Mouse (Mus musculus) forebrain, embryonic 11.5 days (tissue): ENCODE measurements around the gene Nudt1. TPM values are rescaled to one million over a fixed set of nuclear protein-coding genes. Genes with fewer than 3 reads are reported as not detected.

Experiments
- ATAC-seq: fragments of 200-750 bp; cut with Nextera tagmentation; replicated peaks from 2 replicates; pipeline ENCODE4 v1.8.0; 2017; ENCODE audit warnings: moderate TSS enrichment; ENCODE audit not compliant: low FRiP score
- DNase-seq: peaks from one replicate; pipeline ENCODE4 v3.0.0-alpha.2; 2017; ENCODE audit warnings: low spot score
- H3K27ac ChIP-seq: fragments of 300-500 bp; sonication (generic); 2 replicates; pipeline ENCODE4 v1.5.1; 2014; ENCODE audit warnings: low read depth, low read length
- H3K27me3 ChIP-seq: fragments of 300-500 bp; sonication (generic); 2 replicates; pipeline ENCODE4 v1.6.1; 2014; ENCODE audit warnings: mild to moderate bottlenecking, low read length, mixed read lengths; ENCODE audit not compliant: control insufficient read depth, insufficient read depth
- H3K36me3 ChIP-seq: fragments of 300-500 bp; sonication (generic); 2 replicates; pipeline ENCODE4 v1.6.1; 2014; ENCODE audit warnings: mild to moderate bottlenecking, low read length, moderate library complexity, mixed read lengths; ENCODE audit not compliant: control insufficient read depth, insufficient read depth
- H3K4me1 ChIP-seq: fragments of 300-500 bp; sonication (generic); replicated peaks from 2 replicates; pipeline ENCODE4 v1.6.1; 2014; ENCODE audit warnings: low read length, mixed read lengths; ENCODE audit not compliant: control insufficient read depth, insufficient read depth
- H3K4me2 ChIP-seq: fragments of 300-500 bp; sonication (generic); 2 replicates; pipeline ENCODE4 v1.6.1; 2014; ENCODE audit warnings: low read depth, mild to moderate bottlenecking, low read length, moderate library complexity, mixed read lengths; ENCODE audit not compliant: severe bottlenecking
- H3K4me3 ChIP-seq: fragments of 300-500 bp; sonication (generic); 2 replicates; pipeline ENCODE4 v1.5.1; 2014; ENCODE audit warnings: low read depth, low read length
- H3K9ac ChIP-seq: fragments of 300-500 bp; sonication (generic); 2 replicates; pipeline ENCODE4 v1.6.1; 2014; ENCODE audit warnings: low read length
- H3K9me3 ChIP-seq: fragments of 300-500 bp; sonication (generic); 2 replicates; pipeline ENCODE4 v1.6.1; 2016; ENCODE audit warnings: low read length, mixed read lengths; ENCODE audit not compliant: control insufficient read depth
- WGBS: fragments of 180-500 bp; shearing (Covaris S2); extraction: QIAGEN DNeasy Blood & Tissue Kit; methylation state at CpG from one replicate; pipeline ENCODE4 v1.1.7; 2014; 5-methylcytosine and 5-hydroxymethylcytosine counted together
- polyA plus RNA-seq: library from polyadenylated mRNA; unstranded; fragments of >200 nt; fragmentation: Nextera tagmentation; extraction: Ambion mirVana; gene quantifications from 2 replicates; pipeline ENCODE4 v1.2.1, GENCODE M21; 2014

The Nudt1 gene
- polyA plus RNA-seq, 1 experiment from 2014 or later = 42.2 TPM

DNA sequence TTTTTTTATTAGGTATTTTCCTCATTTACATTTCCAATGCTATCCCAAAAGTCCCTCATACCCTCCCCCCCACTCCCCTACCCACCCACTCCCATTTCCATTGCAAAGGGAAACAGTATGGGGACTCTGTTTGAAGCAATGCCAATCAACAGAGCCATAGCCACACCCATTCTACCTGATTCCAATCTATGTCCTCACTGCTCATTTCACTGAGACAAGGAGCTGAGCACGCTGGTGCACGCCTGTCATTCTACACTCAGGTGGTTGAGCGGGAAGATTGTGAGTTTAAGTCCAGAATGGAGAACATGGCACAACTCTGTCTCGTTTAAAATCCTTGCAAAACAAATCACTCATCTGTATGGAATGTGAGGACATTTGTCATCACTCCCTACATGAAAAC lies 11.1 kb downstream of the Nudt1 start:
- H3K4me1 ChIP-seq = peaks cover 9% of the 10 kb centered on the region; the same call in 1 of the 2 replicates
- H3K36me3 ChIP-seq = no peaks in the 10 kb centered on the region; the same call in 1 of the 2 replicates
- no peaks in the 10 kb centered on the region for H3K27me3 ChIP-seq
- peak overlapping the region; percentile 78 for H3K4me2 ChIP-seq
- peak overlapping the region; percentile 75; the same call in 1 of the 2 replicates for H3K4me3 ChIP-seq
- no peaks in the 10 kb centered on the region for H3K9me3 ChIP-seq
- H3K9ac ChIP-seq = no peak overlapping the region
- no peak overlapping the region for H3K27ac ChIP-seq
- WGBS = 56% methylated on average over 4 of the region's 4 CpGs
- no peak for DNase-seq
- no peak for ATAC-seq

- no peaks in the 10 kb centered on the region for H3K9me3 ChIP-seq
- H3K4me2 ChIP-seq = no peak overlapping the region
- no peak overlapping the region for H3K27ac ChIP-seq
- H3K9ac ChIP-seq = no peak overlapping the region
- WGBS = 31% methylated on average over 2 of the region's 2 CpGs
- DNase-seq (no peak), ATAC-seq (no peak)
- peaks cover 2% of the 10 kb centered on the region; the same call in 1 of the 2 replicates for H3K36me3 ChIP-seq
- H3K4me1 ChIP-seq = peaks cover 9% of the 10 kb centered on the region; the same call in 1 of the 2 replicates
- H3K27me3 ChIP-seq = no peaks in the 10 kb centered on the region
- H3K4me3 ChIP-seq = no peak overlapping the region
These were observed 12.2 kb downstream of the Nudt1 start for GRCm38 (mm10) chr5:140333631-140334030.

GRCm38 (mm10) chr5:140336680-140337079 lies 15.2 kb downstream of the Nudt1 start:
- ATAC-seq = no peak
- H3K27me3 ChIP-seq = no peaks in the 10 kb centered on the region
- no peak overlapping the region for H3K27ac ChIP-seq
- H3K36me3 ChIP-seq = peaks cover 6% of the 10 kb centered on the region; the same call in 1 of the 2 replicates
- WGBS = 70% methylated on average over 1 of the region's 1 CpGs
- no peaks in the 10 kb centered on the region for H3K9me3 ChIP-seq
- no peak overlapping the region for H3K4me2 ChIP-seq
- no peak overlapping the region for H3K4me3 ChIP-seq
- DNase-seq = no peak
- H3K9ac ChIP-seq = no peak overlapping the region
- 0 out of 2 replicates have a peak, but pooled peaks cover 2% of the 10 kb centered on the region for H3K4me1 ChIP-seq

DNA sequence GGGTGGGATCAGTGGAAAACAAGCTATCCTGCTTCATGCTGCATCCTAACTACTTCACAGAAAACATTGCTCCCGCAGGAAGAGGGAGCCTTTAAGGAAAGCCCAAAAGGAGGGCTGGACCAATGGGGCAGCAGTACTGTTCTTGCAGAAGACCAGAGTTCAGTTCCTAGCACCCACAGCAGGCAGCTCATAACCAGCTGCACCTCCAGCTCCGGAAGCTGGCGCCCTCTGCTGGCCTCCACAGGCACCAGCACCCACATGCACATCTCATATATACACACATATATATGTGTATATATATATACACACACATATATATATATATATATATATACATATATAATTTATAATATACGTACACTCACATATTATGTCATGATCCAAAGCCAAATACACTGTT lies 17.3 kb downstream of the Nudt1 start:
- ATAC-seq (no peak), DNase-seq (no peak)
- no peaks in the 10 kb centered on the region for H3K27me3 ChIP-seq
- peaks cover 6% of the 10 kb centered on the region; the same call in 1 of the 2 replicates for H3K36me3 ChIP-seq
- no peak overlapping the region for H3K9ac ChIP-seq
- no peaks in the 10 kb centered on the region for H3K4me1 ChIP-seq
- H3K4me3 ChIP-seq = no peak overlapping the region
- H3K27ac ChIP-seq = no peak overlapping the region
- no peak overlapping the region for H3K4me2 ChIP-seq
- WGBS = 96% methylated on average over 4 of the region's 4 CpGs
- no peaks in the 10 kb centered on the region for H3K9me3 ChIP-seq

GRCm38 (mm10) chr5:140339836-140340235 lies 18.4 kb downstream of the Nudt1 start:
- Histone ChIP-seq H3K27me3 (no peaks in the 10 kb centered on the region), H3K4me3 (no peak overlapping the region), H3K9ac (no peak overlapping the region), H3K36me3 (peaks cover 6% of the 10 kb centered on the region; the same call in 1 of the 2 replicates), H3K4me1 (no peaks in the 10 kb centered on the region), H3K9me3 (no peaks in the 10 kb centered on the region), H3K27ac (no peak overlapping the region), H3K4me2 (no peak overlapping the region)
- DNase-seq = no peak
- 86% methylated on average over 3 of the region's 3 CpGs for WGBS
- ATAC-seq = no peak

DNA sequence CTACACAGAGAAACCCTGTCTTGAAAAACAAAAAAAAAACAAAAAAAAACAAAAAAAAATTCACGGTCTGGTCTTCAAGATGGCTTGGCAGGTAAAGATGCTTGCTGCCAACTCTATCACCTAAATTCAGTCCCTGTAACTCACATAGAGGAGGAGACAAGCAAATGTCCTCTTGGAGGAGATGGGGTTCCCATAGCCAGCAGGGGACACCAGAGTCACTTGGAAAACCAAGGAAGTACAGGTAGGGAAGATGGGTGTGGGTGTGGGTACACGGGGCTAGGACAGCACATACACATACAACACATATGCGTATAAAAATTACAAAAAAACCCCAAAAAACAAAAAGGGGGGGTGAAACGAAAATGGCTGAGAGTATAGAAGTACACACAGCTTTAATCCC lies 21.4 kb downstream of the Nudt1 start:
- 90% methylated on average over 4 of the region's 4 CpGs for WGBS
- Histone ChIP-seq H3K27me3 (no peaks in the 10 kb centered on the region), H3K4me1 (no peaks in the 10 kb centered on the region), H3K4me2 (no peak overlapping the region), H3K4me3 (no peak overlapping the region), H3K9ac (no peak overlapping the region), H3K27ac (no peak overlapping the region), H3K36me3 (peaks cover 6% of the 10 kb centered on the region; the same call in 1 of the 2 replicates), H3K9me3 (no peaks in the 10 kb centered on the region)
- ATAC-seq = no peak
- no peak for DNase-seq

DNA sequence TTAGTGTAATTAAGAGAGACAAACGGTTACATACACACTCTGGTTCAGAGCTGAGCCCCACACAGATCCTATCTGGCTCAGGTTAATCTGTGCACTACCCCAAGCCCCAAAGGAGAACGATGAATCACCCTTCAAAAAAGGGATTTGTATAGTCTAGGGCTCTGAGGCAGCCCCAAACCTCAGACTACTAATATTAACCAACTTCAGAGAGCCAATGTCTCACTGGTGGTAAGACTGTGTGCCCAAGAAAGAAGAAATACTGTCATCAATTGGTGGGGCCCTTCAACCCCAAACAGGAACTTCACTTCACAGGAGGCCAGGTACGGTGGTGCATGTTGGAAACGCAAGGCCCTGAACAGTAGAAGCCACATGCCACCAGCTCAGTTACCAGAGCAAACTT lies 23.8 kb downstream of the Nudt1 start:
- Histone ChIP-seq H3K36me3 (no peaks in the 10 kb centered on the region), H3K9me3 (no peaks in the 10 kb centered on the region)

GRCm38 (mm10) chr5:140346050-140346449 lies 24.6 kb downstream of the Nudt1 start:
- Histone ChIP-seq H3K4me3 (no peak overlapping the region), H3K27me3 (no peaks in the 10 kb centered on the region), H3K9me3 (no peaks in the 10 kb centered on the region), H3K36me3 (no peaks in the 10 kb centered on the region), H3K4me1 (no peaks in the 10 kb centered on the region), H3K9ac (no peak overlapping the region), H3K27ac (no peak overlapping the region), H3K4me2 (no peak overlapping the region)
- no peak for ATAC-seq
- 83% methylated on average over 1 of the region's 1 CpGs for WGBS
- DNase-seq = no peak

More for the DNA sequence above, 23.8 kb downstream of the Nudt1 start:
- H3K4me1 ChIP-seq = no peaks in the 10 kb centered on the region
- no peak for DNase-seq
- WGBS = 90% methylated on average over 4 of the region's 4 CpGs
- no peak for ATAC-seq
- H3K4me3 ChIP-seq = no peak overlapping the region
- H3K4me2 ChIP-seq = no peak overlapping the region
- no peak overlapping the region for H3K27ac ChIP-seq
- no peaks in the 10 kb centered on the region for H3K27me3 ChIP-seq
- H3K9ac ChIP-seq = no peak overlapping the region

DNA sequence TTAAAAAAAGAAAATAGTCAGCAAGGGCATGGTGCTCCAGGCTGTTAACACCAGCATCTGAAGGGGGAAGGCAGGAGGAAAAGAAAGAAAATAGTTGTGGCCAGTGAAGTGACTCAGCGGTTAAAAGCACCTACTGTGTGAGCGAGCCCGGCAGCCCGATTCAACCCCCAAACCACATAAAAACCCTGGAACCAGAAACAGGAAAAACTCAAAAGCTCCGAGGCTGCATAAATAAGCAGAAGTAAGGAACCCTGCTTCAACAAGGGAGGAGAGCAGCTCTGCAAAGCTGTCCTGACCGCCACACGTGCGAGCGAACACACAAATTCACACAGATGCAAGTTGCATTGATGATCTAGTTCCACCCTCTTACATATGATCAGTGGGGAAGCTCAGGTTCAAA lies 28.4 kb downstream of the Nudt1 start:
- Histone ChIP-seq H3K27ac (no peak overlapping the region), H3K9ac (no peak overlapping the region), H3K4me1 (no peaks in the 10 kb centered on the region), H3K9me3 (no peaks in the 10 kb centered on the region), H3K4me3 (no peak overlapping the region), H3K36me3 (peaks cover 3% of the 10 kb centered on the region; the same call in 1 of the 2 replicates), H3K27me3 (no peaks in the 10 kb centered on the region), H3K4me2 (no peak overlapping the region)
- WGBS = 95% methylated on average over 9 of the region's 9 CpGs
- ATAC-seq (no peak), DNase-seq (no peak)
